Mouse (Mus musculus) limb, embryonic 11.5 days (tissue): ENCODE measurements at regions not wholly inside any gene's neighbourhood (a gene's known extent, or its start where the extent isn't known, plus 50 kb on each side); places are given as distances from the start of the nearest gene placed in this dataset.

ENCODE experiments used
- ATAC-seq: fragments of 200-750 bp; cut with Nextera tagmentation; 2 replicates; pipeline ENCODE4 v1.8.0; 2017; ENCODE audit warnings: low read depth; ENCODE audit not compliant: insufficient number of reproducible peaks, low FRiP score, low TSS enrichment
- DNase-seq: peaks from one replicate; pipeline ENCODE4 v3.0.0-alpha.2; 2015; ENCODE audit warnings: low spot score
- H3K27ac ChIP-seq: fragments of 300-500 bp; sonication (generic); replicated peaks from 2 replicates; pipeline ENCODE4 v1.5.1; 2014; ENCODE audit warnings: low read depth, mild to moderate bottlenecking, low read length
- H3K27me3 ChIP-seq: fragments of 300-500 bp; sonication (generic); 2 replicates; pipeline ENCODE4 v1.6.1; 2014; ENCODE audit warnings: mild to moderate bottlenecking, low read length, mixed read lengths; ENCODE audit not compliant: control insufficient read depth, insufficient read depth
- H3K36me3 ChIP-seq: fragments of 300-500 bp; sonication (generic); 2 replicates; pipeline ENCODE4 v1.6.1; 2014; ENCODE audit warnings: mild to moderate bottlenecking, low read length, moderate library complexity, mixed read lengths; ENCODE audit not compliant: control insufficient read depth, insufficient read depth
- H3K4me1 ChIP-seq: fragments of 300-500 bp; sonication (generic); 2 replicates; pipeline ENCODE4 v1.6.1; 2014; ENCODE audit warnings: low read length, mixed read lengths; ENCODE audit not compliant: control insufficient read depth, insufficient read depth
- H3K4me2 ChIP-seq: fragments of 300-500 bp; sonication (generic); 2 replicates; pipeline ENCODE4 v1.6.1; 2014; ENCODE audit warnings: low read depth, mild to moderate bottlenecking, moderate library complexity; ENCODE audit not compliant: severe bottlenecking
- H3K4me3 ChIP-seq: fragments of 300-500 bp; sonication (generic); 2 replicates; pipeline ENCODE4 v1.5.1; 2014; ENCODE audit warnings: low read depth, low read length
- H3K9ac ChIP-seq: fragments of 300-500 bp; sonication (generic); 2 replicates; pipeline ENCODE4 v1.6.1; 2014; ENCODE audit warnings: mild to moderate bottlenecking, low read length
- H3K9me3 ChIP-seq: fragments of 300-500 bp; sonication (generic); 2 replicates; pipeline ENCODE4 v1.6.1; 2016; ENCODE audit warnings: low read length; ENCODE audit not compliant: control insufficient read depth
- WGBS: fragments of 180-500 bp; shearing (Covaris S2); extraction: QIAGEN DNeasy Blood & Tissue Kit; methylation state at CpG from one replicate; pipeline ENCODE4 v1.1.7; 2014; 5-methylcytosine and 5-hydroxymethylcytosine counted together

GRCm38 (mm10) chr8:76183836-76184235, 715.4 kb upstream of the Nr3c2 start:
- no peak overlapping the region for H3K9ac ChIP-seq
- no peak for ATAC-seq
- no peak overlapping the region for H3K4me2 ChIP-seq
- no peaks in the 10 kb centered on the region for H3K27me3 ChIP-seq
- no peaks in the 10 kb centered on the region for H3K36me3 ChIP-seq
- DNase-seq = no peak
- H3K4me3 ChIP-seq = no peak overlapping the region
- H3K4me1 ChIP-seq = no peaks in the 10 kb centered on the region
- no peak overlapping the region for H3K27ac ChIP-seq
- no peaks in the 10 kb centered on the region for H3K9me3 ChIP-seq

- DNase-seq (no peak), ATAC-seq (no peak)
- Histone ChIP-seq H3K36me3 (no peaks in the 10 kb centered on the region), H3K27me3 (no peaks in the 10 kb centered on the region), H3K9me3 (no peaks in the 10 kb centered on the region), H3K27ac (no peak overlapping the region), H3K4me1 (no peaks in the 10 kb centered on the region), H3K4me3 (no peak overlapping the region), H3K9ac (no peak overlapping the region), H3K4me2 (no peak overlapping the region)
- 87% methylated on average over 5 of the region's 5 CpGs for WGBS
Observed at GRCm38 (mm10) chr8:76187293-76187692, 711.9 kb upstream of the Nr3c2 start.

- ATAC-seq (no peak), DNase-seq (no peak)
- no peaks in the 10 kb centered on the region for H3K36me3 ChIP-seq
- H3K9me3 ChIP-seq = no peaks in the 10 kb centered on the region
- H3K4me2 ChIP-seq = no peak overlapping the region
- WGBS = 84% methylated on average over 4 of the region's 4 CpGs
- H3K4me3 ChIP-seq = no peak overlapping the region
- no peak overlapping the region for H3K9ac ChIP-seq
- no peak overlapping the region for H3K27ac ChIP-seq
- no peaks in the 10 kb centered on the region for H3K27me3 ChIP-seq
- H3K4me1 ChIP-seq = no peaks in the 10 kb centered on the region
Observed at GRCm38 (mm10) chr8:76211891-76212290, 687.4 kb upstream of the Nr3c2 start.

GRCm38 (mm10) chr8:76217819-76218580, 681.2 kb upstream of the Nr3c2 start:
- Histone ChIP-seq H3K4me3 (no peak overlapping the region), H3K27ac (no peak overlapping the region), H3K9me3 (no peaks in the 10 kb centered on the region), H3K27me3 (no peaks in the 10 kb centered on the region), H3K36me3 (no peaks in the 10 kb centered on the region), H3K4me2 (no peak overlapping the region), H3K4me1 (no peaks in the 10 kb centered on the region), H3K9ac (no peak overlapping the region)
- WGBS = 68% methylated on average over 4 of the region's 4 CpGs
- ATAC-seq (no peak), DNase-seq (no peak)

GRCm38 (mm10) chr8:76230847-76231246, 668.4 kb upstream of the Nr3c2 start:
- DNase-seq = no peak
- WGBS = 68% methylated on average over 1 of the region's 1 CpGs

GRCm38 (mm10) chr8:76249194-76249593, 650.0 kb upstream of the Nr3c2 start:
- H3K27ac ChIP-seq = no peak overlapping the region
- no peaks in the 10 kb centered on the region for H3K9me3 ChIP-seq
- H3K36me3 ChIP-seq = no peaks in the 10 kb centered on the region
- ATAC-seq (no peak), DNase-seq (no peak)
- WGBS = 76% methylated on average over 3 of the region's 3 CpGs
- H3K4me2 ChIP-seq = no peak overlapping the region
- H3K27me3 ChIP-seq = no peaks in the 10 kb centered on the region
- no peaks in the 10 kb centered on the region for H3K4me1 ChIP-seq
- no peak overlapping the region for H3K9ac ChIP-seq
- H3K4me3 ChIP-seq = no peak overlapping the region

More at GRCm38 (mm10) chr8:76230847-76231246, 668.4 kb upstream of the Nr3c2 start:
- no peaks in the 10 kb centered on the region for H3K9me3 ChIP-seq
- no peak overlapping the region for H3K27ac ChIP-seq
- no peak overlapping the region for H3K9ac ChIP-seq
- H3K4me2 ChIP-seq = no peak overlapping the region
- H3K4me3 ChIP-seq = no peak overlapping the region
- no peaks in the 10 kb centered on the region for H3K36me3 ChIP-seq
- H3K4me1 ChIP-seq = no peaks in the 10 kb centered on the region
- no peak for ATAC-seq
- no peaks in the 10 kb centered on the region for H3K27me3 ChIP-seq

- Histone ChIP-seq H3K4me2 (no peak overlapping the region), H3K9ac (no peak overlapping the region), H3K9me3 (no peaks in the 10 kb centered on the region), H3K27me3 (no peaks in the 10 kb centered on the region), H3K4me3 (no peak overlapping the region), H3K4me1 (no peaks in the 10 kb centered on the region), H3K27ac (no peak overlapping the region), H3K36me3 (no peaks in the 10 kb centered on the region)
- WGBS = 84% methylated on average over 9 of the region's 9 CpGs
- ATAC-seq (no peak), DNase-seq (no peak)
Observed at GRCm38 (mm10) chr8:76252161-76253010, 646.9 kb upstream of the Nr3c2 start.
